Mouse (Mus musculus) heart, embryonic 13.5 days (tissue): ENCODE data around the gene Cd300c2. TPM values are rescaled to one million over a fixed set of nuclear protein-coding genes. Genes with fewer than 3 reads are reported as not detected.
"Not testable (repeated sequence)": the region's sequence is repeated elsewhere in the genome, so short reads cannot be mapped to it uniquely, and the experiment has no call there.

Experiments used
- ATAC-seq: fragments of 200-750 bp; cut with Nextera tagmentation; 2 replicates; pipeline ENCODE4 v1.8.0; 2017; ENCODE audit warnings: moderate TSS enrichment; ENCODE audit not compliant: insufficient number of reproducible peaks, low FRiP score, low TSS enrichment; ENCODE audit errors: extremely low read depth
- H3K27ac ChIP-seq: fragments of 300-500 bp; sonication (generic); replicated peaks from 2 replicates; pipeline ENCODE4 v1.5.1; 2015; ENCODE audit warnings: moderate library complexity, mild to moderate bottlenecking, inconsistent platforms
- H3K27me3 ChIP-seq: fragments of 300-500 bp; sonication (generic); replicated peaks from 2 replicates; pipeline ENCODE4 v1.6.1; 2015; ENCODE audit warnings: mild to moderate bottlenecking, inconsistent platforms
- H3K36me3 ChIP-seq: fragments of 300-500 bp; sonication (generic); 2 replicates; pipeline ENCODE4 v1.6.1; 2015; ENCODE audit warnings: mild to moderate bottlenecking, inconsistent platforms
- H3K4me1 ChIP-seq: fragments of 300-500 bp; sonication (generic); 2 replicates; pipeline ENCODE4 v1.6.1; 2015; ENCODE audit warnings: inconsistent platforms
- H3K4me2 ChIP-seq: fragments of 300-500 bp; sonication (generic); 2 replicates; pipeline ENCODE4 v1.6.1; 2015; ENCODE audit warnings: inconsistent platforms, mild to moderate bottlenecking, moderate library complexity
- H3K4me3 ChIP-seq: fragments of 300-500 bp; sonication (generic); 2 replicates; pipeline ENCODE4 v1.5.1; 2015; ENCODE audit warnings: moderate library complexity, mild to moderate bottlenecking, inconsistent platforms
- H3K9ac ChIP-seq: fragments of 300-500 bp; sonication (generic); 2 replicates; pipeline ENCODE4 v1.6.1; 2015; ENCODE audit warnings: inconsistent platforms, mild to moderate bottlenecking, moderate library complexity
- H3K9me3 ChIP-seq: fragments of 300-500 bp; sonication (generic); 2 replicates; pipeline ENCODE4 v1.6.1; 2016; ENCODE audit warnings: inconsistent platforms
- WGBS: fragments of 180-500 bp; shearing (Covaris S2); methylation state at CpG from one replicate; pipeline ENCODE4 v1.1.7; 2015; ENCODE audit warnings: mixed read lengths; 5-methylcytosine and 5-hydroxymethylcytosine counted together
- polyA plus RNA-seq: library from polyadenylated mRNA; unstranded; fragments of >200 nt; fragmentation: Nextera tagmentation; extraction: Ambion mirVana; gene quantifications from 2 replicates; pipeline ENCODE4 v1.2.1, GENCODE M21; 2015

Gene Cd300c2
- 1.6 and 1.9 TPM in 2 replicates for polyA plus RNA-seq

GRCm38 (mm10) chr11:115001474-115002040 lies at the start of gene Cd300c2:
Gene Cd300c2, minus strand, starts transcription at chr11:115001880.
- Histone ChIP-seq H3K4me3 (no peak within 1 kb of the TSS), H3K9me3 (no peaks in the 10 kb centered on the region), H3K9ac (no peak within 1 kb of the TSS), H3K4me1 (no peaks in the 10 kb centered on the region), H3K4me2 (no peak within 1 kb of the TSS), H3K27me3 (0 out of 2 replicates have a peak, but pooled peaks cover 8% of the 10 kb centered on the region), H3K36me3 (no peaks in the 10 kb centered on the region), H3K27ac (no peak within 1 kb of the TSS)
- WGBS = 70% methylated on average over 7 of the region's 7 CpGs
- ATAC-seq = no peak

- no peak overlapping the region for H3K4me2 ChIP-seq
- no peaks in the 10 kb centered on the region for H3K4me1 ChIP-seq
- H3K36me3 ChIP-seq = no peaks in the 10 kb centered on the region
- H3K9me3 ChIP-seq = no peaks in the 10 kb centered on the region
- ATAC-seq = no peak
- H3K27ac ChIP-seq = no peak overlapping the region
- no peaks in the 10 kb centered on the region; the same call in 1 of the 2 replicates for H3K27me3 ChIP-seq
- H3K4me3 ChIP-seq = no peak overlapping the region
- H3K9ac ChIP-seq = no peak overlapping the region
- WGBS = 30% methylated on average over 3 of the region's 3 CpGs
Measured at GRCm38 (mm10) chr11:115049282-115049895, 47.7 kb upstream of the Cd300c2 start.

GRCm38 (mm10) chr11:115048259-115048658 lies 46.6 kb upstream of the Cd300c2 start, which contains the start of gene Cd300ld3:
Gene Cd300ld3, minus strand, starts transcription at chr11:115048409.
- Histone ChIP-seq H3K4me3 (no peak within 1 kb of the TSS), H3K9ac (no peak within 1 kb of the TSS), H3K4me1 (no peaks in the 10 kb centered on the region), H3K36me3 (no peaks in the 10 kb centered on the region), H3K4me2 (no peak within 1 kb of the TSS), H3K27me3 (no peaks in the 10 kb centered on the region; the same call in 1 of the 2 replicates), H3K27ac (no peak within 1 kb of the TSS), H3K9me3 (no peaks in the 10 kb centered on the region)
- WGBS = 64% methylated on average over 2 of the region's 2 CpGs
- ATAC-seq = no peak

GRCm38 (mm10) chr11:115037669-115038068 lies 36.0 kb upstream of the Cd300c2 start, which contains the start of gene Cd300ld5:
Gene Cd300ld5, minus strand, starts transcription at chr11:115037769.
- not testable (repeated sequence) for H3K9ac ChIP-seq, H3K9me3 ChIP-seq, H3K27me3 ChIP-seq, ATAC-seq, H3K4me3 ChIP-seq, H3K4me2 ChIP-seq, H3K27ac ChIP-seq, H3K36me3 ChIP-seq, H3K4me1 ChIP-seq
- no CpG with 5 or more reads among the region's 6 CpGs for WGBS

- not testable (repeated sequence) for H3K4me1 ChIP-seq, H3K27ac ChIP-seq, H3K36me3 ChIP-seq, H3K4me2 ChIP-seq, H3K9me3 ChIP-seq, H3K27me3 ChIP-seq, H3K4me3 ChIP-seq, H3K9ac ChIP-seq, ATAC-seq
- no CpG with 5 or more reads among the region's 6 CpGs for WGBS
Measured at GRCm38 (mm10) chr11:115026912-115027311, 25.2 kb upstream of the Cd300c2 start, which contains the start of gene Cd300ld4. Gene Cd300ld4, minus strand, starts transcription at chr11:115027012.

- not testable (repeated sequence) for ATAC-seq, H3K4me3 ChIP-seq, H3K9ac ChIP-seq, H3K4me1 ChIP-seq, H3K4me2 ChIP-seq, H3K36me3 ChIP-seq, H3K9me3 ChIP-seq, H3K27ac ChIP-seq, H3K27me3 ChIP-seq
- WGBS = no CpG with 5 or more reads among the region's 7 CpGs
Measured at GRCm38 (mm10) chr11:115016093-115016492, 14.4 kb upstream of the Cd300c2 start, which contains the start of gene Cd300ld2. Gene Cd300ld2, minus strand, starts transcription at chr11:115016193.

GRCm38 (mm10) chr11:115004070-115004469 lies 2.4 kb upstream of the Cd300c2 start:
- 71% methylated on average over 5 of the region's 5 CpGs for WGBS
- no peaks in the 10 kb centered on the region for H3K4me1 ChIP-seq
- H3K27ac ChIP-seq = no peak overlapping the region
- no peak overlapping the region for H3K4me2 ChIP-seq
- no peaks in the 10 kb centered on the region for H3K9me3 ChIP-seq
- no peaks in the 10 kb centered on the region for H3K36me3 ChIP-seq
- no peak overlapping the region for H3K4me3 ChIP-seq
- ATAC-seq = no peak
- 0 out of 2 replicates have a peak, but pooled peaks cover 4% of the 10 kb centered on the region for H3K27me3 ChIP-seq
- H3K9ac ChIP-seq = no peak overlapping the region

- H3K4me3 ChIP-seq = no peak within 1 kb of the TSS
- no peak within 1 kb of the TSS for H3K9ac ChIP-seq
- WGBS = 65% methylated on average over 4 of the region's 4 CpGs
- no peaks in the 10 kb centered on the region for H3K36me3 ChIP-seq
- no peaks in the 10 kb centered on the region for H3K27me3 ChIP-seq
- H3K4me2 ChIP-seq = no peak within 1 kb of the TSS
- H3K4me1 ChIP-seq = no peaks in the 10 kb centered on the region
- no peak within 1 kb of the TSS for H3K27ac ChIP-seq
- ATAC-seq = no peak
- no peaks in the 10 kb centered on the region for H3K9me3 ChIP-seq
Measured at GRCm38 (mm10) chr11:114989793-114990192, 11.9 kb downstream of the Cd300c2 start, which contains the start of gene Cd300ld. Gene Cd300ld, minus strand, starts transcription at chr11:114989922.

- ATAC-seq = no peak
- no peak overlapping the region for H3K4me3 ChIP-seq
- H3K4me2 ChIP-seq = no peak overlapping the region
- WGBS = 53% methylated on average over 3 of the region's 4 CpGs
- no peaks in the 10 kb centered on the region for H3K4me1 ChIP-seq
- H3K9me3 ChIP-seq = peaks cover 22% of the 10 kb centered on the region
- H3K27me3 ChIP-seq = no peaks in the 10 kb centered on the region
- H3K36me3 ChIP-seq = no peaks in the 10 kb centered on the region
- no peak overlapping the region for H3K27ac ChIP-seq
- no peak overlapping the region for H3K9ac ChIP-seq
Measured at GRCm38 (mm10) chr11:114981866-114982265, 19.8 kb downstream of the Cd300c2 start.

- Histone ChIP-seq H3K36me3 (no peaks in the 10 kb centered on the region), H3K4me1 (no peaks in the 10 kb centered on the region), H3K4me2 (no peak overlapping the region), H3K27ac (no peak overlapping the region), H3K9ac (no peak overlapping the region), H3K4me3 (no peak overlapping the region), H3K9me3 (peaks cover 28% of the 10 kb centered on the region), H3K27me3 (no peaks in the 10 kb centered on the region)
- WGBS = 75% methylated on average over 10 of the region's 10 CpGs
- no peak for ATAC-seq
Measured at GRCm38 (mm10) chr11:114972726-114973125, 29.0 kb downstream of the Cd300c2 start.

- H3K27me3 ChIP-seq = no peaks in the 10 kb centered on the region
- peaks cover 12% of the 10 kb centered on the region for H3K9me3 ChIP-seq
- H3K9ac ChIP-seq = no peak within 1 kb of the TSS
- peaks cover 8% of the 10 kb centered on the region for H3K4me1 ChIP-seq
- ATAC-seq = no peak
- H3K4me3 ChIP-seq = no peak within 1 kb of the TSS
- 83% methylated on average over 9 of the region's 9 CpGs for WGBS
- H3K27ac ChIP-seq = no peak within 1 kb of the TSS
- no peak within 1 kb of the TSS for H3K4me2 ChIP-seq
- no peaks in the 10 kb centered on the region for H3K36me3 ChIP-seq
Measured at GRCm38 (mm10) chr11:114968752-114969207, 32.9 kb downstream of the Cd300c2 start, which contains the start of gene Cd300c. Gene Cd300c, minus strand, starts transcription at chr11:114969157.
